Mouse (Mus musculus) hindbrain, embryonic 15.5 days (tissue): ENCODE results near the gene Gpatch2l. TPM values are rescaled to one million over a fixed set of nuclear protein-coding genes. Genes with fewer than 3 reads are reported as not detected.
A peak's percentile ranks its signal among the peaks of the same experiment; 100 is the strongest.

Source experiments
- ATAC-seq: fragments of 200-750 bp; cut with Nextera tagmentation; 2 replicates; pipeline ENCODE4 v1.8.0; 2017; ENCODE audit warnings: low read depth, moderate number of reproducible peaks, moderate TSS enrichment; ENCODE audit not compliant: low FRiP score
- H3K27ac ChIP-seq: fragments of 300-500 bp; sonication (generic); replicated peaks from 2 replicates; pipeline ENCODE4 v1.5.1; 2015; ENCODE audit warnings: mild to moderate bottlenecking, inconsistent platforms
- H3K27me3 ChIP-seq: fragments of 300-500 bp; sonication (generic); 2 replicates; pipeline ENCODE4 v1.6.1; 2015; ENCODE audit warnings: control low read depth, inconsistent platforms
- H3K36me3 ChIP-seq: fragments of 300-500 bp; sonication (generic); 2 replicates; pipeline ENCODE4 v1.6.1; 2015; ENCODE audit warnings: control low read depth, inconsistent platforms
- H3K4me1 ChIP-seq: fragments of 300-500 bp; sonication (generic); replicated peaks from 2 replicates; pipeline ENCODE4 v1.6.1; 2015; ENCODE audit warnings: control low read depth, inconsistent platforms
- H3K4me2 ChIP-seq: fragments of 300-500 bp; sonication (generic); 2 replicates; pipeline ENCODE4 v1.6.1; 2015; ENCODE audit warnings: moderate library complexity, mild to moderate bottlenecking, inconsistent platforms
- H3K4me3 ChIP-seq: fragments of 300-500 bp; sonication (generic); 2 replicates; pipeline ENCODE4 v1.5.1; 2015; ENCODE audit warnings: mild to moderate bottlenecking, inconsistent platforms
- H3K9ac ChIP-seq: fragments of 300-500 bp; sonication (generic); 2 replicates; pipeline ENCODE4 v1.6.1; 2015; ENCODE audit warnings: inconsistent platforms
- H3K9me3 ChIP-seq: fragments of 300-500 bp; sonication (generic); 2 replicates; pipeline ENCODE4 v1.6.1; 2016; ENCODE audit warnings: control low read depth, inconsistent platforms
- WGBS: fragments of 180-500 bp; shearing (Covaris S2); methylation state at CpG from one replicate; pipeline ENCODE4 v1.1.7; 2015; 5-methylcytosine and 5-hydroxymethylcytosine counted together
- polyA plus RNA-seq: library from polyadenylated mRNA; unstranded; fragments of >200 nt; fragmentation: Nextera tagmentation; extraction: Ambion mirVana; gene quantifications from 2 replicates; pipeline ENCODE4 v1.2.1, GENCODE M21; 2015

Gpatch2l gene
- polyA plus RNA-seq, 1 experiment from 2014 or later: 29.4 TPM

DNA sequence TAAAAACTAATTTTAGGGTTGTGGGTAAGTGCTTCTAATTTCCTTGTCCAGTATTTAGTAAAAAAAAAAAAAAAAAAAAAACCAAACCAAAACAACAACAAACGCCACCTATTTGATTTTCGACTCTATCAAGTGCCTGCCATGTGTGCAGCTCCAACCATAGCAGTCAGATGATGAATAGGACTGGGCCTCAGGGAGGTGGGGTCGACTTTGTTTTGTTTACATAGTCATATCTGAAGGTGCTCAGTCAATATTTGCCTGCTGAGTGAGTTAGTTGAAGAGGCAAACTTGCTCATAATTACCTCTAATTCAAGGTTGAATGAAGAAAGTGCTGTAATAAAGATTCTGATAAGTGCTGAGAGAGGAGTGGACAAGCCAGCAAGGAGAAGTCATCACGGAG lies 7.4 kb upstream of the Gpatch2l start:
- Histone ChIP-seq H3K4me3 (no peak overlapping the region), H3K4me2 (no peak overlapping the region), H3K4me1 (no peaks in the 10 kb centered on the region), H3K27me3 (no peaks in the 10 kb centered on the region), H3K27ac (no peak overlapping the region), H3K36me3 (no peaks in the 10 kb centered on the region), H3K9ac (no peak overlapping the region), H3K9me3 (no peaks in the 10 kb centered on the region)
- ATAC-seq: no peak
- 69% methylated on average over 4 of the region's 4 CpGs for WGBS

DNA sequence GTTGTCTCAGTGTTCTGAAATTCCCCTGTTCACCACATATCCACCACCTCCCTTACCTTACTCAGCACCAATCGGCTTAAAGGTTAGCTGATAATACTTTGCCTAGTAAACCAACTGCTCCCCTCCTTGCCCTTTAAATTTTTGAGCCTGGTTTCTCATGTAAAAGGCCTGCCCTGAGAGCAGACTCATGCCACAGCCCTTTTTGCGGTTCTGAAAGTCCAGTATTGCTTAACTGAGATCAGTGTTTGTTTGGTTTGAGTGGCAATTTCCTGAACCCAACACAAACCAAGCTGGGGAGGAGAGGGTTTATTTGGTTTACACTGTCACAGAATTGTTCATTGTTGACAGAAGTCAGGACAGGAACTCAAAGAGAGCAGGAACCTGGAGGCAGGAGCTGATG lies 2.9 kb upstream of the Gpatch2l start:
- 86% methylated on average over 2 of the region's 2 CpGs for WGBS
- Histone ChIP-seq H3K4me1 (peaks cover 16% of the 10 kb centered on the region), H3K27me3 (no peaks in the 10 kb centered on the region), H3K9ac (no peak overlapping the region), H3K27ac (no peak overlapping the region), H3K4me3 (no peak overlapping the region), H3K4me2 (no peak overlapping the region), H3K36me3 (no peaks in the 10 kb centered on the region), H3K9me3 (no peaks in the 10 kb centered on the region)
- ATAC-seq: no peak

DNA sequence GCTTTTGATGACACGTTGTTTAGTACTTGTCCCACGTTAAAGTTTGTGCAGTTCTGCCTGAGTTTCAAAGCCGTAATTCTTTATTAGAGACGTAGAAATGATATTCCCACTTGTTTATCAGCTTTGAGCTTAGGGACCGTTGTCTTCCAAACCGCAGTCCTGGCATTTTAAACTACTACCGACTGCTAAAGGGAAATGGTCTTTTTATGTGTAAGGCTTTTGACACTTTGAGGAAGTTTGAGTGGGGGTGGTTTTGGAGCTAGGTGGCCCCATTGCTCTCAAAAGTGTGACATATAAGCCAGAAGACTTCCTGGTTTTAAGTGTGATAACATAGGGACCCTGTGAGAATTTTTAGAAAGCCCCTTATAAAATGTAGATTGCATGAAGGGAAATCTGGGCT lies 905 bp downstream of the Gpatch2l start:
- no peak for ATAC-seq
- Histone ChIP-seq H3K27me3 (no peaks in the 10 kb centered on the region), H3K27ac (no peak overlapping the region), H3K4me2 (peak overlapping the region; percentile 97), H3K9ac (peak overlapping the region; percentile 81), H3K4me1 (peaks cover 40% of the 10 kb centered on the region), H3K36me3 (peaks cover 13% of the 10 kb centered on the region), H3K9me3 (no peaks in the 10 kb centered on the region), H3K4me3 (peak overlapping the region; percentile 70)
- WGBS: 27% methylated on average over 7 of the region's 7 CpGs

DNA sequence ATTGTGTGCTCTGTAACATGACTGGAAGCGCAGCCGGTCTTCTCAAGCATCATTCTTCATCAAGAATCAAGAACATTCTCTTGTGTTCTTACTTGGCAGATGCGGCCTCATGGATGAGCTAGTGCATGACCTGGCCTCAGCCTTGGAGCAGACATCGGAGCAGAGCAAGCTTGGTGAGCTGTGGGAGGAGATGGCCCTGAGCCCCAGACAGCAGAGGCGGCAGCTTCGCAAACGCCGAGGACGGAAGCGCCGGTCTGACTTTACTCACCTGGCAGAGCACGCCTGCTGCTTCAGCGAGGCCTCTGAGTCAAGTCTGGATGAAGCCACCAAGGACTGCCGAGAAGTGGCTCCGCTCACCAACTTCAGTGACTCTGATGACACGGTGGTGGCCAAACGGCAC lies 2.3 kb downstream of the Gpatch2l start:
- H3K9me3 ChIP-seq: no peaks in the 10 kb centered on the region
- ATAC-seq: no peak
- no peaks in the 10 kb centered on the region for H3K27me3 ChIP-seq
- H3K27ac ChIP-seq: no peak overlapping the region
- no peak overlapping the region for H3K4me2 ChIP-seq
- H3K4me1 ChIP-seq: peaks cover 41% of the 10 kb centered on the region
- H3K4me3 ChIP-seq: no peak overlapping the region
- peaks cover 13% of the 10 kb centered on the region for H3K36me3 ChIP-seq
- 99% methylated on average over 17 of the region's 17 CpGs for WGBS
- no peak overlapping the region for H3K9ac ChIP-seq

DNA sequence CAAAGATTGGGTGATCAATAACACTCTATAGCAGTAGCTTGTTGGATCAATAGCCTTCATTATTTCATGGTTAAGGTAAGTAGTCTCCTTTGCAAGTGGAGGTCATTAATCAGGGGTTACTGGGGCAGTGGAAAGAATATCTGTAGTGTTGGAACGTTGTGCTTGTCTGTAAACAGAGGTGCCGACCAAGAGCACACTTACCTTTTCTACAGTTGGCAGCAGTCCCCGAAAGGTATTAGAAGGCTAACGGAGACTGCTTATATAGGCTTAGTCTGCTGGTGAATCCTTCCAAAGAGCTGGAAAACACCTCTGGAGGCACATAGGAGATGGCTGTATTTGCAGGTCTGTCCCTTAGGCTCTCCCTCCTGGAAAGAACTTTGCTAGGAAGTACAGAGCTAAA lies 8.5 kb downstream of the Gpatch2l start:
- ATAC-seq: no peak
- WGBS: 84% methylated on average over 4 of the region's 4 CpGs
- H3K36me3 ChIP-seq: 0 out of 2 replicates have a peak, but pooled peaks cover 1% of the 10 kb centered on the region
- H3K4me3 ChIP-seq: no peak overlapping the region
- no peaks in the 10 kb centered on the region for H3K27me3 ChIP-seq
- peaks cover 18% of the 10 kb centered on the region for H3K4me1 ChIP-seq
- no peak overlapping the region for H3K9ac ChIP-seq
- H3K27ac ChIP-seq: no peak overlapping the region
- H3K9me3 ChIP-seq: no peaks in the 10 kb centered on the region
- no peak overlapping the region for H3K4me2 ChIP-seq

DNA sequence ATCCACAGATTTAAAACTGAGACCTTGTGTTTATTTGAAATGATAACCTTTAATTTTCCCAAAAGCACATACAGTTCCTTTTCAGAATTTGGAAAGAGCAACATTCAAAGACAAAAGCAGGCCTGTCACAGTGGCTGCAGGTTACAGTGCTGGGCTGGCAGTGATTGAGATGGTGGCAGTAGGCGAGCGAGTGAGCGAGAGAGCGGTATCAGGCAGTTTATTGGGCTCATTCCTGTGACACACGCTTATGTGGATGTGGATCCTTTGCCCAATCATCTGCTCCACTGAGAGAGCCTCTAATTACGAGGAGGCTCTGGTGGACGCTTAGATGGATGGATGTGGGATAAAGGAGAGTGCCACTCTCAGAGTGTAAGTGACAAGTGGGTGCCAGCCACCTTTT lies 13.3 kb downstream of the Gpatch2l start:
- Histone ChIP-seq H3K9ac (no peak overlapping the region), H3K36me3 (peaks cover 10% of the 10 kb centered on the region; the same call in 1 of the 2 replicates), H3K27ac (peak overlapping the region; percentile 43; the same call in 1 of the 2 replicates), H3K9me3 (no peaks in the 10 kb centered on the region), H3K4me1 (peaks cover 9% of the 10 kb centered on the region; the same call in 1 of the 2 replicates), H3K27me3 (no peaks in the 10 kb centered on the region), H3K4me3 (no peak overlapping the region), H3K4me2 (no peak overlapping the region)
- peak; percentile 63; the same call in 1 of the 2 replicates for ATAC-seq
- WGBS: 65% methylated on average over 7 of the region's 7 CpGs

DNA sequence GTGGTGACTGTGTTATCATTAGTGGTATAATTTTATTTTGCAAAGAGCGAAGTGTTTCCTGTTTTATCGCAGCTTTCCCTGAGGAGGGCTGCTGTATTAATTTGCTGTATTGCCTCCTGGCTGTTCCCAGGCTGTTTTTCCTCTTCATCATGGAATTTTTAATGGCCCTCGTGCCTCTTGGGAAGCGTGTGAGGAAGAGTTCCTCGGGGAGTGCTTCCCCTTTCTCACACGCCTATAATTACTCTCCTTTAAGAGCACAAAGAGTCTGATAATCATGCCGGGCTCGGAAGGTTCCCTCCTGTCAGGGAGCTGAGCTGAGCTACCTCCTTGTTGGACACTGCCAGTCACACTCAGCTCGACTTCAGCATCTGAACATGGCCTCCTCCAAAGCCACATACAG lies 30.0 kb downstream of the Gpatch2l start:
- Histone ChIP-seq H3K4me2 (no peak overlapping the region), H3K4me3 (no peak overlapping the region), H3K9ac (no peak overlapping the region), H3K9me3 (no peaks in the 10 kb centered on the region), H3K4me1 (0 out of 2 replicates have a peak, but pooled peaks cover 7% of the 10 kb centered on the region), H3K27ac (no peak overlapping the region), H3K27me3 (no peaks in the 10 kb centered on the region), H3K36me3 (peaks cover 37% of the 10 kb centered on the region)
- 37% methylated on average over 9 of the region's 9 CpGs for WGBS
- ATAC-seq: no peak

DNA sequence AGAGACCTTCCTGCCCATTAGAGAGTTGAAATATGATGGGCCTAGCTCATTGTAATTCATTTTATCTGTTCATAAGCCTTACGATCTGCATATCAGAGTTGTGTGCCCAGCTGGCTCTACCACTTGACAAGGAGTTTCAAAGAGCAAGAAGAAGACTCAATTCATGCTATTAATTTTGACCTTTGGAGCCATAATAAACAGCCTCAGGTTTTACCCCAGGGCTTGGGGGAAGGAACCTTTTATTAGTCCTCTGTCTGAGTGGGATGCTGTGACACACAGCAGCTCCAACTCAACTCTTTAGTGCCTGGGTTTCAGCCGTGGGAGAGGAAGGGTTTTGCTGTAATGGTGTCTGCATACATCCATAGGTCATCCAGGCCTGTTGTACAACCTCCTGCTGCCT lies 32.6 kb downstream of the Gpatch2l start:
- H3K9me3 ChIP-seq: no peaks in the 10 kb centered on the region
- no peak overlapping the region for H3K4me3 ChIP-seq
- H3K27me3 ChIP-seq: no peaks in the 10 kb centered on the region
- H3K9ac ChIP-seq: no peak overlapping the region
- no peak overlapping the region for H3K4me2 ChIP-seq
- peaks cover 13% of the 10 kb centered on the region for H3K36me3 ChIP-seq
- WGBS: 64% methylated on average over 2 of the region's 2 CpGs
- no peak overlapping the region for H3K27ac ChIP-seq
- 0 out of 2 replicates have a peak, but pooled peaks cover 11% of the 10 kb centered on the region for H3K4me1 ChIP-seq
- no peak for ATAC-seq

DNA sequence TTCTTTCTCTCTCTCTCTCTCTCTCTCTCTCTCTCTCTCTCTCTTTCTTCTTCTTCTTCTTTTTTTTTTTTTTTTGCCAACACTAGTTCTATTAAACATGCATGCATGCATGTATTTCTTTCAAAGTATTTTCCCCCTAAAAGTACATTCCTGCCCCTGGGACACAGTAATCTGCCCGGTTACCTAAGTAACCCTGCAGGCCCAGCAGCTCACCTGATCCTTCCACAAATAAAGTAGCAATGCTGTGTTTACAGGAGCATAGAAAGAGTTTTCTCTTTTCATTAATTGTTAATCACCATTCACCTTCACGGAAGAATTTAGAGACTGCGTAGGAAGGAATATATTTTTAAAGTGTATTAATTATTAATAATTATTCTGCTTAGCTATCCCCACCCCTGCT lies 34.1 kb downstream of the Gpatch2l start:
- no peak for ATAC-seq
- Histone ChIP-seq H3K4me3 (no peak overlapping the region), H3K27ac (no peak overlapping the region), H3K27me3 (no peaks in the 10 kb centered on the region), H3K4me2 (no peak overlapping the region), H3K9me3 (no peaks in the 10 kb centered on the region), H3K36me3 (peaks cover under 1% of the 10 kb centered on the region; the same call in 1 of the 2 replicates), H3K4me1 (0 out of 2 replicates have a peak, but pooled peaks cover 11% of the 10 kb centered on the region), H3K9ac (no peak overlapping the region)
- 85% methylated on average over 3 of the region's 3 CpGs for WGBS

DNA sequence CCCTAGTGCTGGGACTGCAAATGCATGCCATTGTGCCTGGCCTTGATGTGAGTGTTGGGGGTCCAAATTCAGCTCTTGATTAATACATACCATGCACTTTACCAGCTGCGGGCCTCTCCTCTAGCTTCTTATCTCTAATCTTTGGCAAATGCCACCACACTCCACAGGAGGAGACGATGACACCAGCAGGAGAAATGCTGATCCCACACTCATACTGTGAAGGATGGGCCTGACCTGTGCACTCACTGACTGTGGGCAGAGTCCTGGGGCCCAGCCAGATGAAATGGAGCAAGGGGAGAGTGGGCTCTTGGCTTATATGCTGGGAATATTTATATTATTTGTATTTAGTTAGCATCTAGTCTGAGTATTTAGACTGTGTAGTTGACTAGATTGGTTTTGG lies 34.8 kb downstream of the Gpatch2l start:
- 0 out of 2 replicates have a peak, but pooled peaks cover 11% of the 10 kb centered on the region for H3K4me1 ChIP-seq
- no peaks in the 10 kb centered on the region for H3K9me3 ChIP-seq
- peaks cover 3% of the 10 kb centered on the region for H3K36me3 ChIP-seq
- no peaks in the 10 kb centered on the region for H3K27me3 ChIP-seq
- no peak overlapping the region for H3K27ac ChIP-seq
- ATAC-seq: no peak
- H3K4me2 ChIP-seq: no peak overlapping the region
- 69% methylated on average over 2 of the region's 2 CpGs for WGBS
- H3K4me3 ChIP-seq: no peak overlapping the region
- H3K9ac ChIP-seq: no peak overlapping the region

DNA sequence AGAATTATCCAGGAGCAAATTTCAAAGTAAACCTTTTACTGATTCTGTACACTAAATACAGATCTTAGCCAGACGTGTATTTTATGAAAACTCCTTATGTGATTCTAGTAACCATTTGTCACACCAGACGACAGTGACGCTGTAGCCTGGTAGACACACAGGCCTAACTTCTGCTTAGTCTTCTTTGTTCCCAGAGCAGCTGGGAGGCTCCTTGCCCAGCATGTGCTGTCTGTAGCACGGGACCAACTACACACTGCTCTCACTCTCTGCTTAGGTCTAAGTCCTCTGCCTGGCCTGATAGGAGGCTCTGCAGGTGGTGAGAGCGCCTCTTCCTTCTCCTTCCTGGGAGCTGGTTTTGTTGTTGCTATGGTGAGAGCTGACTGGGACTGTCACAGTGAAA lies 35.2 kb downstream of the Gpatch2l start:
- peaks cover 6% of the 10 kb centered on the region for H3K36me3 ChIP-seq
- H3K4me1 ChIP-seq: 0 out of 2 replicates have a peak, but pooled peaks cover 6% of the 10 kb centered on the region
- no peak for ATAC-seq
- no peak overlapping the region for H3K9ac ChIP-seq
- H3K27ac ChIP-seq: no peak overlapping the region
- 36% methylated on average over 5 of the region's 5 CpGs for WGBS
- no peaks in the 10 kb centered on the region for H3K9me3 ChIP-seq
- H3K27me3 ChIP-seq: no peaks in the 10 kb centered on the region
- no peak overlapping the region for H3K4me2 ChIP-seq
- H3K4me3 ChIP-seq: no peak overlapping the region

DNA sequence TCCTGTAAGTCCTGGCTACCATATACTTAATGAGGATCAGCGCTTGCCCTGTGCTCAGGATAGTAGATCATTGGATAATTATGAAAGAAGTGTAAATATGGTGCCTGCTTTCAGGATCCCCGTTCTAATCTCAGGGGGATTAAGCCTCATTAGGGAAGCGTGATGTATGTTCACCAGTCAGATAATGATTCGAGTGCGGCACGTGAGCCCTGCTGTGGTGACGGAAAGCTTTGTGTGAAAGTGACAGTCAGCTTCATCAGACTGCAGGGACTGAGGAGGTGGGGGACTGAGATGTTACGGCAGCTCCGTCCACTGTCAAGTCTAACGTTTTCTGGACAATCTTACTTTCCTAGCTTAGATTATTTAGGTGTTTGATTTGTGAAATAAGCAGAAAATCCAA lies 38.3 kb downstream of the Gpatch2l start:
- Histone ChIP-seq H3K9me3 (no peaks in the 10 kb centered on the region), H3K27ac (no peak overlapping the region), H3K36me3 (peaks cover 24% of the 10 kb centered on the region), H3K9ac (no peak overlapping the region), H3K4me1 (peaks cover 16% of the 10 kb centered on the region; the same call in 1 of the 2 replicates), H3K4me2 (no peak overlapping the region), H3K4me3 (no peak overlapping the region), H3K27me3 (no peaks in the 10 kb centered on the region)
- ATAC-seq: no peak
- 29% methylated on average over 10 of the region's 10 CpGs for WGBS

DNA sequence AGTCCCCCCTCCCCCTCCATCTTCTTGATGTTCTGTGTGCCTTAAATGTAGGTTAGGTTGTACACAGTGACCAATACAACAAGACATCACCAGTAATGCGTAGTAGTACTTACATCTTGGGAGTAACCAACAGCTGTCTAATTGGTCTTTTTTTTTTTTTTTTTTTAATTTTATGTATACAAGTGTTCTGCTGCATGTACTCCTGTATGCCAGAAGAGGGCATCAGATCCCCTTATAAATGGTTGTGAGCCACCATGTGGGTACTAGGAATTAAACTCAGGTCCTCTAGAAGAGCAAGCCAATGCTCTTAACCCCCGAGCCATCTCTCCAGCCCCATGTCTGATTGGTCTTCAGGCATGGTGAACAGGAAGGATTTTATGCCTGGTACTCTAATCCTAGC lies 44.0 kb downstream of the Gpatch2l start:
- peaks cover 51% of the 10 kb centered on the region for H3K36me3 ChIP-seq
- no peaks in the 10 kb centered on the region for H3K27me3 ChIP-seq
- H3K9me3 ChIP-seq: no peaks in the 10 kb centered on the region
- H3K9ac ChIP-seq: no peak overlapping the region
- no peak overlapping the region for H3K4me2 ChIP-seq
- no peak overlapping the region for H3K27ac ChIP-seq
- no peak overlapping the region for H3K4me3 ChIP-seq
- WGBS: 99% methylated on average over 2 of the region's 2 CpGs
- ATAC-seq: no peak
- peaks cover 10% of the 10 kb centered on the region; the same call in 1 of the 2 replicates for H3K4me1 ChIP-seq
